7 mouse cellular contexts compared by ENCODE assay signal in the genomic region with DNA sequence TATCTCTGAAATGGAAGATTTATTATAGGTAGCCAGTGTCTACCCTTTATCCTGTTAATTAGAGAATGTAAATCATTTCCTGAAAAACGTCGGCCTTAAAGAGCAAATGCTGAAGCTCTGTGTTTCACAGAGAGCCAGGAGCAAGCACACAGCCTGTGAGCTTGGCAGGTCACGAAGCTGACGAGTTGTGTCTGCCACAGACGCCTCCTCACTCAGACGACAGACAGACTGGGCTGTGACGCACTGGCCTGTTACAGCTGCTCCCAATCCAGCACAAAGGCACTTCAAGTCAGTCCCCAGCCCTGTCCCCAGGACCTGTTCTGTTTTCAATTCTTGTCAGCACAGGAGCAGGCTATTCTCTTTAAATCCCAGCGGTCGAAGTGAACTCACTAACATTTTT. TPM values are rescaled to one million over a fixed set of nuclear protein-coding genes. Genes with fewer than 3 reads are reported as not detected.
DNase-seq lines count a peak whose midpoint lies in the region; ATAC-seq and TF ChIP-seq lines count a peak whose summit lies in the region.

No protein-coding gene starts in this region.

- H3K9me3 ChIP-seq in hindbrain, embryonic 15.5 days = no peaks in the 10 kb centered on the region
- no peaks in the 10 kb centered on the region for H3K9me3 ChIP-seq in liver, embryonic 13.5 days (replicated peaks)

- intact Hi-C loops in gastrocnemius, postnatal 14 days (cut with DNase I; ENCODE audit: low total_unique reads) = no loop called here

- TF ChIP-seq POLR2A in brain, embryonic 14.5 days (IDR thresholded peaks at IDR 0.05; ENCODE audit: borderline replicate concordance, extremely low read depth, insufficient read depth, insufficient read length, poor library complexity, severe bottlenecking) = no peak

- no peaks in the 10 kb centered on the region for H3K27me3 ChIP-seq in hindbrain, embryonic 15.5 days
- no peaks in the 10 kb centered on the region for H3K27me3 ChIP-seq in liver, embryonic 13.5 days

- TF ChIP-seq CTCF in brain, embryonic 14.5 days (IDR thresholded peaks at IDR 0.05; ENCODE audit: borderline replicate concordance, extremely low read depth, insufficient read depth, insufficient read length) = no peak

- DNase-seq in R1 (ENCODE audit: low read depth, low spot score) = peak; percentile 27
- DNase-seq in brain, embryonic 14.5 days (ENCODE audit: low read depth) = peak; percentile 80
- no peak for DNase-seq in liver, embryonic 13.5 days
- DNase-seq in thymus, postnatal 14 days = no peak
- no peak for DNase-seq in T-cell, adult 2 months (ENCODE audit: low spot score)
- no peak for DNase-seq in gastrocnemius, postnatal 14 days

- WGBS in hindbrain, embryonic 15.5 days = 37% methylated on average over 9 of the region's 9 CpGs
- WGBS in liver, embryonic 13.5 days (ENCODE audit: insufficient replicate concordance) = 69% methylated on average over 9 of the region's 9 CpGs

- no peak overlapping the region for H3K4me3 ChIP-seq in hindbrain, embryonic 15.5 days
- H3K4me3 ChIP-seq in liver, embryonic 13.5 days (replicated peaks) = no peak overlapping the region

- H3K36me3 ChIP-seq in hindbrain, embryonic 15.5 days = no peaks in the 10 kb centered on the region
- peaks cover 43% of the 10 kb centered on the region for H3K36me3 ChIP-seq in liver, embryonic 13.5 days

- peaks cover 6% of the 10 kb centered on the region; the same call in 1 of the 2 replicates for H3K4me1 ChIP-seq in hindbrain, embryonic 15.5 days (replicated peaks)
- H3K4me1 ChIP-seq in liver, embryonic 13.5 days (replicated peaks) = peaks cover 56% of the 10 kb centered on the region

- ATAC-seq in hindbrain, embryonic 15.5 days (ENCODE audit: low FRiP score, low read depth) = peak; percentile 59; the same call in 1 of the 2 replicates
- ATAC-seq in liver, embryonic 13.5 days (ENCODE audit: low read depth) = no peak

- peak overlapping the region; percentile 59; the same call in 1 of the 2 replicates for H3K27ac ChIP-seq in hindbrain, embryonic 15.5 days (replicated peaks)
- peak overlapping the region; percentile 24; the same call in 1 of the 2 replicates for H3K27ac ChIP-seq in liver, embryonic 13.5 days

- H3K9ac ChIP-seq in hindbrain, embryonic 15.5 days = no peak overlapping the region
- no peak overlapping the region for H3K9ac ChIP-seq in liver, embryonic 13.5 days

- no peak overlapping the region for H3K4me2 ChIP-seq in hindbrain, embryonic 15.5 days
- no peak overlapping the region for H3K4me2 ChIP-seq in liver, embryonic 13.5 days

RNA-seq across cellular contexts. Expression of a gene that starts 37.0 kb away (rescaled TPM):
- 28.7 and 46.5 TPM in 2 replicates for polyA plus RNA-seq in brain, embryonic 14.5 days (2012; rRNA removed)
- 60.0 and 62.8 TPM in 2 replicates for polyA plus RNA-seq in hindbrain, embryonic 15.5 days (2015; fragmentation: Nextera tagmentation; extraction: Ambion mirVana)
- 42.8 and 53.6 TPM in 2 replicates for polyA plus RNA-seq in liver, embryonic 13.5 days (2015; fragmentation: Nextera tagmentation; extraction: Ambion mirVana)
- total RNA-seq in gastrocnemius, postnatal 14 days (2021) = 10 to 100 TPM; 12.4 to 13.9 TPM

RNA-seq across cellular contexts. Expression of a gene that starts 41.4 kb away (rescaled TPM):
- polyA plus RNA-seq in brain, embryonic 14.5 days (2012; rRNA removed) = 0.53 and 0.88 TPM in 2 replicates
- 0.92 and 0.94 TPM in 2 replicates for polyA plus RNA-seq in hindbrain, embryonic 15.5 days (2015; fragmentation: Nextera tagmentation; extraction: Ambion mirVana)
- polyA plus RNA-seq in liver, embryonic 13.5 days (2015; fragmentation: Nextera tagmentation; extraction: Ambion mirVana) = 13.4 and 17.9 TPM in 2 replicates
- not detected for total RNA-seq in gastrocnemius, postnatal 14 days (2021)

Comparison
In these comparisons a context has a peak if more than half of its experiments do, and no peak if none do; other contexts are left out.
1. DNase-seq: peak in R1 (single experiment) and brain, embryonic 14.5 days (single experiment); none in liver, embryonic 13.5 days (single experiment), thymus, postnatal 14 days (single experiment), T-cell, adult 2 months (single experiment) and gastrocnemius, postnatal 14 days (single experiment).